8 mouse cellular contexts compared by ENCODE assay signal in genomic region chr1:179803513-179804139, GRCm38 (mm10). TPM values are rescaled to one million over a fixed set of nuclear protein-coding genes. Genes with fewer than 3 reads are reported as not detected.
A peak's percentile ranks its signal among the peaks of the same experiment; 100 is the strongest.
DNase-seq lines count a peak whose midpoint lies in the region; ATAC-seq and TF ChIP-seq lines count a peak whose summit lies in the region.

Gene Ahctf1 (minus strand): TSS chr1:179803680.

- H3K4me1 ChIP-seq in embryonic facial prominence, embryonic 13.5 days, result peaks cover 20% of the 10 kb centered on the region
- H3K4me1 ChIP-seq in kidney, adult 2 months (ENCODE audit: control insufficient read depth, insufficient read depth, low read length), result peaks cover 17% of the 10 kb centered on the region; the same call in 1 of the 2 replicates
- peaks cover 11% of the 10 kb centered on the region for H3K4me1 ChIP-seq in limb, embryonic 12.5 days (replicated peaks)
- H3K4me1 ChIP-seq in midbrain, embryonic 15.5 days, result peaks cover 26% of the 10 kb centered on the region
- peaks cover 9% of the 10 kb centered on the region for H3K4me1 ChIP-seq in spleen, adult 2 months (ENCODE audit: control insufficient read depth, insufficient read depth, insufficient read length)

- H3K4me2 ChIP-seq in embryonic facial prominence, embryonic 13.5 days, result peak within 1 kb of the TSS; percentile 67
- peak within 1 kb of the TSS; percentile 77 for H3K4me2 ChIP-seq in limb, embryonic 12.5 days
- H3K4me2 ChIP-seq in midbrain, embryonic 15.5 days, result peak within 1 kb of the TSS; percentile 80

- peak; percentile 29; the same call in 1 of the 2 replicates for TF ChIP-seq CTCF in kidney, adult 2 months (conservative IDR thresholded peaks at IDR 0.05; ENCODE audit: insufficient read depth, insufficient read length, low read depth, low read length)
- TF ChIP-seq CTCF in spleen, adult 2 months (IDR thresholded peaks at IDR 0.05; ENCODE audit: extremely low read depth, insufficient read depth, insufficient read length, insufficient replicate concordance), result peak; percentile 12; the same call in 1 of the 2 replicates

- H3K9ac ChIP-seq in embryonic facial prominence, embryonic 13.5 days, result peak within 1 kb of the TSS; percentile 94
- peak within 1 kb of the TSS; percentile 93 for H3K9ac ChIP-seq in limb, embryonic 12.5 days (replicated peaks)
- peak within 1 kb of the TSS; percentile 70 for H3K9ac ChIP-seq in midbrain, embryonic 15.5 days

- peak; percentile 96 for TF ChIP-seq POLR2A in kidney, adult 2 months (IDR thresholded peaks at IDR 0.05; ENCODE audit: low read depth, low read length)
- TF ChIP-seq POLR2A in spleen, adult 2 months (IDR thresholded peaks at IDR 0.05; ENCODE audit: low read depth, low read length), result peak; percentile 81

- H3K27me3 ChIP-seq in embryonic facial prominence, embryonic 13.5 days, result no peaks in the 10 kb centered on the region
- H3K27me3 ChIP-seq in kidney, adult 2 months (replicated peaks; ENCODE audit: control insufficient read depth, insufficient read depth, low read length), result no peaks in the 10 kb centered on the region
- H3K27me3 ChIP-seq in limb, embryonic 12.5 days, result no peaks in the 10 kb centered on the region
- no peaks in the 10 kb centered on the region for H3K27me3 ChIP-seq in midbrain, embryonic 15.5 days (replicated peaks)
- no peaks in the 10 kb centered on the region for H3K27me3 ChIP-seq in spleen, adult 2 months (ENCODE audit: control insufficient read depth, insufficient read depth, low read length)

- WGBS in embryonic facial prominence, embryonic 13.5 days, result under 1% methylated on average over 56 of the region's 56 CpGs
- 1% methylated on average over 56 of the region's 56 CpGs for WGBS in kidney, adult 2 months
- 0% methylated on average over 54 of the region's 56 CpGs for WGBS in limb, embryonic 12.5 days
- WGBS in midbrain, embryonic 15.5 days, result under 1% methylated on average over 56 of the region's 56 CpGs
- under 1% methylated on average over 56 of the region's 56 CpGs for WGBS in spleen, adult 2 months

- H3K27ac ChIP-seq in embryonic facial prominence, embryonic 13.5 days, result peak within 1 kb of the TSS; percentile 99
- H3K27ac ChIP-seq in kidney, adult 2 months (ENCODE audit: insufficient read depth, low read depth, low read length), result peak within 1 kb of the TSS; percentile 93
- H3K27ac ChIP-seq in limb, embryonic 12.5 days, result peak within 1 kb of the TSS; percentile 98
- H3K27ac ChIP-seq in midbrain, embryonic 15.5 days, result peak within 1 kb of the TSS; percentile 88
- peak within 1 kb of the TSS; percentile 99 for H3K27ac ChIP-seq in spleen, adult 2 months (ENCODE audit: insufficient read depth, low read length)

- H3K9me3 ChIP-seq in embryonic facial prominence, embryonic 13.5 days, result no peaks in the 10 kb centered on the region
- H3K9me3 ChIP-seq in limb, embryonic 12.5 days, result no peaks in the 10 kb centered on the region
- no peaks in the 10 kb centered on the region for H3K9me3 ChIP-seq in midbrain, embryonic 15.5 days

- peak; percentile 99 for DNase-seq in 3134 (ENCODE audit: extremely low read depth, insufficient read length, low spot score)
- DNase-seq in adrenal gland, postnatal 36 days, result peak; percentile 99
- DNase-seq in heart, adult 18-20 months, result peak; percentile 99
- DNase-seq in kidney, adult 2 months, result peak; percentile 99
- DNase-seq in spleen, adult 2 months (ENCODE audit: low read depth in 1 of 2, low spot score in 2 of 2), result peak; percentile 88 to 91

- H3K36me3 ChIP-seq in embryonic facial prominence, embryonic 13.5 days, result peaks cover 9% of the 10 kb centered on the region
- H3K36me3 ChIP-seq in kidney, adult 2 months (ENCODE audit: control insufficient read depth, insufficient read depth, low read length), result peaks cover 3% of the 10 kb centered on the region; the same call in 1 of the 2 replicates
- H3K36me3 ChIP-seq in limb, embryonic 12.5 days, result peaks cover 8% of the 10 kb centered on the region
- H3K36me3 ChIP-seq in midbrain, embryonic 15.5 days (replicated peaks), result peaks cover 4% of the 10 kb centered on the region; the same call in 1 of the 2 replicates
- H3K36me3 ChIP-seq in spleen, adult 2 months (ENCODE audit: control insufficient read depth, insufficient read depth, low read length), result no peaks in the 10 kb centered on the region; the same call in 1 of the 2 replicates

- peak within 1 kb of the TSS; percentile 83 for H3K4me3 ChIP-seq in embryonic facial prominence, embryonic 13.5 days
- peak within 1 kb of the TSS; percentile 84 for H3K4me3 ChIP-seq in kidney, adult 2 months (ENCODE audit: insufficient read depth, low read depth, low read length)
- H3K4me3 ChIP-seq in limb, embryonic 12.5 days (replicated peaks), result peak within 1 kb of the TSS; percentile 90
- peak within 1 kb of the TSS; percentile 75 for H3K4me3 ChIP-seq in midbrain, embryonic 15.5 days
- H3K4me3 ChIP-seq in spleen, adult 2 months (ENCODE audit: extremely low read depth, insufficient read depth, insufficient read length), result peak within 1 kb of the TSS; percentile 97

- ATAC-seq in embryonic facial prominence, embryonic 13.5 days (ENCODE audit: insufficient number of reproducible peaks, insufficient read depth, low FRiP score, low TSS enrichment, low read depth), result peak; percentile 99
- ATAC-seq in limb, embryonic 12.5 days (ENCODE audit: insufficient number of reproducible peaks, insufficient read depth, low FRiP score, low TSS enrichment, low read depth), result peak; percentile 99
- ATAC-seq in midbrain, embryonic 15.5 days (replicated peaks), result peak; percentile 99

RNA-seq across cellular contexts. Expression of gene Ahctf1, which starts in this region (rescaled TPM):
- total RNA-seq in adrenal gland, postnatal 36 days (2021), result 10 to 100 TPM; 37.0 to 43.5 TPM
- 29.1 and 30.1 TPM in 2 replicates for polyA plus RNA-seq in embryonic facial prominence, embryonic 13.5 days (2015; fragmentation: Nextera tagmentation; extraction: Ambion mirVana)
- 10 to 100 TPM; 14.6 to 19.1 TPM for total RNA-seq in heart, adult 18-20 months (2021)
- 6.3 and 6.4 TPM in 2 replicates for polyA plus RNA-seq in kidney, adult 2 months (2012; rRNA removed)
- 33.3 and 36.3 TPM in 2 replicates for polyA plus RNA-seq in limb, embryonic 12.5 days (2016; fragmentation: Nextera tagmentation; extraction: Ambion mirVana)
- 20.7 and 20.9 TPM in 2 replicates for polyA plus RNA-seq in midbrain, embryonic 15.5 days (2015; fragmentation: Nextera tagmentation; extraction: Ambion mirVana)
- polyA plus RNA-seq in spleen, adult 2 months (2012; rRNA removed), result 5.6 and 6.4 TPM in 2 replicates

Comparison
In these comparisons a context has a peak if more than half of its experiments do, and no peak if none do; other contexts are left out.
1. Peak in every context shown above with its lines: DNase-seq, ATAC-seq, H3K4me3 ChIP-seq and H3K27ac ChIP-seq.